ENCODE assay signal across 8 mouse cellular contexts in the genomic region with DNA sequence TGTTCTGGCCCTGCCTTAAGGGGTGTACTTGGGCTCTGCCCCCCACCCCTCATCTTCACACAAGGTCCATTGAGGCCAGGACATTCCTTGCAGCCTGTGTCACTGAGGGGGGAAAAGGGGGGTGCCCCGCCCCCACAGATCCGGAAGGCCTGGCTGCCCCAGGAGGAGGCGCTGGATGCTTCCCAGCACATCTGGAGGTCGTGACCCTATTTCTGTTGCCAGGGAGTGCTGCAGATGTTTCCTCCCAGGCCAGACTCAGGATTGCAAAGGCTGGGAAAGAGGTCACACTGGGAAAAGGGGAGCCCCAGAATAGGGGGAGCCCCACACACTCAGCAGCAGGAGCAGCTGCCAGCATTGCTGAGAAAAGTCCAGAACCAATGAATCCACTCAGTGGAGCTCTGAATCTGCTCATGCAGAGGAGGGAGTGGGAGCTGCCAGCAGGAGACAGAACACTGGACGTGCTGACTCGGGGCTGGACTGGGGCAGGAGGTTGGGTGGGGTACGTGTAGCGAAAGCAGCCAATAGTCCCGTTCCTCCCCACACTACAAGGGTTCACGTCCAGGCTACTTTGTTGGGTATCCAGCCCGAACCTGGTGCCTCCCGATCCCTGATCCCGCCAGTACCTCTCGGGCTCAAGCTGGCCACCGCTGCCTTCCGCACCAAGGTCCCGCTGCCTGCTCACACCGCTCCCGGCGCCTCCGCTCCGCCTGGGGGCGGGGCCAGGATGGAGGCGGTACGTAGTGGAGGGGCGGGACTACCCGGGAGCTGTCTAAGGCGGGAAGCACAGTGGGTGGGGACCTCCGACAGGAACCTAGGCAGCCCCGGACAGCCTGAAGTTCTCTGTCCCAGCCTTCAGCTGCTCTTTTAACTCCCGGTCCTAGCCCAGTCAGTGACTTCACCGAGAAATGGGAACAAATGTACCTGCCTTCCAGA. TPM values are rescaled to one million over a fixed set of nuclear protein-coding genes. Genes with fewer than 3 reads are reported as not detected.
DNase-seq lines count a peak whose midpoint lies in the region; ATAC-seq and TF ChIP-seq lines count a peak whose summit lies in the region.

A gene (minus strand): TSS at position 727 of the 933 bp plus-strand sequence.

- DNase-seq in MN1 (ENCODE audit: low spot score), result peak; percentile 80
- DNase-seq in cerebellum, adult 8-10 months, result peak; percentile 52
- DNase-seq in forelimb bud, embryonic 11.5 days (ENCODE audit: low read depth, low spot score), result peak; percentile 85
- DNase-seq in heart, postnatal 4 days, result peak; percentile 96
- DNase-seq in layer of hippocampus, adult 2 months (ENCODE audit: low spot score in 2 of 2), result peak; percentile 67 to 78
- DNase-seq in lung, adult 2 months, result peak; percentile 96
- peak; percentile 94 to 95 for DNase-seq in thymus, adult 18-20 months

- peak within 1 kb of the TSS; percentile 43 for H3K9ac ChIP-seq in neural tube, embryonic 15.5 days (replicated peaks)

- 3% methylated on average over 32 of the region's 32 CpGs for WGBS in lung, adult 2 months
- WGBS in neural tube, embryonic 15.5 days, result 2% methylated on average over 32 of the region's 32 CpGs

- peaks cover 37% of the 10 kb centered on the region for H3K36me3 ChIP-seq in neural tube, embryonic 15.5 days

- TF ChIP-seq CTCF in layer of hippocampus, adult 2 months (conservative IDR thresholded peaks at IDR 0.05), result no peak
- TF ChIP-seq CTCF in lung, adult 2 months (IDR thresholded peaks at IDR 0.05; ENCODE audit: insufficient read depth, low read length), result no peak

- TF ChIP-seq POLR2A in lung, adult 2 months (IDR thresholded peaks at IDR 0.05; ENCODE audit: borderline replicate concordance, extremely low read depth, low read depth, low read length), result peak; percentile 96

- no peaks in the 10 kb centered on the region for H3K27me3 ChIP-seq in neural tube, embryonic 15.5 days (replicated peaks)

- no peaks in the 10 kb centered on the region for H3K9me3 ChIP-seq in neural tube, embryonic 15.5 days (replicated peaks)

- H3K4me1 ChIP-seq in lung, adult 2 months (ENCODE audit: control insufficient read depth, insufficient read depth, low read length), result peaks cover 13% of the 10 kb centered on the region
- peaks cover 19% of the 10 kb centered on the region for H3K4me1 ChIP-seq in neural tube, embryonic 15.5 days

- peak within 1 kb of the TSS; percentile 55 for H3K4me3 ChIP-seq in layer of hippocampus, adult 2 months
- peak within 1 kb of the TSS; percentile 88 for H3K4me3 ChIP-seq in lung, adult 2 months (replicated peaks; ENCODE audit: extremely low read depth, low read depth, low read length)
- peak within 1 kb of the TSS; percentile 42 for H3K4me3 ChIP-seq in neural tube, embryonic 15.5 days (replicated peaks)

- ATAC-seq in neural tube, embryonic 15.5 days (ENCODE audit: low FRiP score), result peak; percentile 86

- peak within 1 kb of the TSS; percentile 56 for H3K4me2 ChIP-seq in neural tube, embryonic 15.5 days

- H3K27ac ChIP-seq in layer of hippocampus, adult 2 months, result peak within 1 kb of the TSS; percentile 82
- peak within 1 kb of the TSS; percentile 77 for H3K27ac ChIP-seq in neural tube, embryonic 15.5 days (replicated peaks)

RNA-seq across cellular contexts. Expression of the gene that starts here (rescaled TPM):
- total RNA-seq in heart, postnatal 4 days (2021), result 10 to 100 TPM; 40.2 to 42.2 TPM
- total RNA-seq in layer of hippocampus, adult 2 months (2021), result 10 to 100 TPM; 16.5 to 17.5 TPM
- polyA plus RNA-seq in lung, adult 2 months (2012; rRNA removed), result 163 and 214 TPM in 2 replicates
- polyA plus RNA-seq in neural tube, embryonic 15.5 days (2015; fragmentation: Nextera tagmentation; extraction: Ambion mirVana), result 19.1 and 21.7 TPM in 2 replicates

Comparison
In these comparisons a context has a peak if more than half of its experiments do, and no peak if none do; other contexts are left out.
1. Peak in every context shown above with its lines: DNase-seq, ATAC-seq, H3K4me3 ChIP-seq and H3K27ac ChIP-seq.